Mouse (Mus musculus): Measurements from ENCODE around the gene Chst5. TPM values are rescaled to one million over a fixed set of nuclear protein-coding genes. Genes with fewer than 3 reads are reported as not detected.
A peak's percentile ranks its signal among the peaks of the same experiment; 100 is the strongest.

Gene Chst5
- total RNA-seq, 1 experiment = 4.0 TPM

DNA sequence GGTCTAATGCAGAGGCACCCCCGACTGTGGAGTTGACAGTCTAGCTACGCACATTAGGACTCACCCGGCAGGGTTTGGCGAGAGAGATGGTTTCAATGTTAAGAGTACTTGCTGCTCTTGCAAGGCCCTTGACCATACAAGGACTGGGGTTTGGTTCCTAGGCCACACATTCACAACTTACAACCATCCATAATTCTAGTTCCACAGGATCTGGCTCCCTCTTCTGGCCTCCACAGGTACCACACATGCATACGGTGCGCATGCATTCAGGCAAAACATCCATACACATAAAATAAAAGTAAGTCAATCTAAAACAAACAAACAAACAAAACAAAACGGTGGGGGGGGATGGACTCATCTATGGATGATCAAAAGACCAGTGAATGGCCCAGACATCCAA lies 15.3 kb downstream of the Chst5 start:
- DNase-seq (ENCODE audit: low read depth, low spot score) = no peak
- TF ChIP-seq HCFC1 (IDR thresholded peaks at IDR 0.05; ENCODE audit: borderline replicate concordance, insufficient read depth, low read length) (no peak), MAFK (IDR thresholded peaks at IDR 0.05; ENCODE audit: insufficient read depth, low read depth, low read length) (no peak), CHD2 (IDR thresholded peaks at IDR 0.05; ENCODE audit: low read depth, low read length) (no peak), ZNF384 (IDR thresholded peaks at IDR 0.05; ENCODE audit: low read depth, low read length) (no peak), ZC3H11A (IDR thresholded peaks at IDR 0.05; ENCODE audit: borderline replicate concordance, low read depth, low read length) (no peak)
- H3K4me1 ChIP-seq (ENCODE audit: control insufficient read depth in 2 of 2, insufficient read depth in 2 of 2, low read length in 2 of 2, poor library complexity in 1 of 2) = peaks cover 5 to 7% of the 10 kb centered on the region in 2 experiments; a peak in 2 of 4 replicates
- H3K27ac ChIP-seq (ENCODE audit: insufficient read depth, low read depth, low read length, poor library complexity, severe bottlenecking) = no peak overlapping the region
- H3K9me3 ChIP-seq (ENCODE audit: control insufficient read depth, insufficient read depth, low read depth, low read length) = no peaks in the 10 kb centered on the region; the same call in 1 of the 2 replicates
- H3K9ac ChIP-seq (ENCODE audit: insufficient read depth, low read depth, low read length, poor library complexity, severe bottlenecking) = no peak overlapping the region
- no peaks in the 10 kb centered on the region for H3K36me3 ChIP-seq (ENCODE audit: control insufficient read depth, insufficient read depth, low read length, poor library complexity, severe bottlenecking)
- in situ Hi-C loops (cut with MboI; ENCODE audit: low sequenced_read_pairs in 2 of 2, unreplicated experiment in 2 of 2) = no loop called here
- H3K4me3 ChIP-seq (ENCODE audit: insufficient read depth in 1 of 2, low read depth in 1 of 2, low read length in 2 of 2, poor library complexity in 1 of 2, severe bottlenecking in 1 of 2) = no peak overlapping the region

DNA sequence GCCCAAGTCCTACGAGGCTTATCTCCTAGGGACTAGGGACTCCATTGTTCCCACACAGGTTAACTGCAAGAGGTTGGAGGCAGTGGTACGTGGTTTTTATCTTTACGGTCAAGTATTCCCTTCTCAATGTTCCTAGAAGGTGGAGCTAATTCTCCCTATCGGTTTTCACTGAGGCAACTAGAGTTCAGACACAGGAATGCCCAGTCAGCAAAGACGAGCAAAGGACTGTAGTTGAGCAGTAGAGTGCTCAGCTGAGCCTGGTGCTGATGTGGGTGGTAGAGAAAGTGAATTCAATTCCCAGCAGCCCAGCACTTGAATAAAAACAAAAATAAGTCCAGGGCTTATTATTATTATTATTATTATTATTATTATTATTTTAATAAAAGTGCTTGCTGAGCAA lies 17.6 kb downstream of the Chst5 start:
- no peak for DNase-seq (ENCODE audit: low read depth, low spot score)
- Histone ChIP-seq H3K9ac (ENCODE audit: insufficient read depth, low read depth, low read length, poor library complexity, severe bottlenecking) (no peak overlapping the region; the same call in 1 of the 2 replicates), H3K4me1 (ENCODE audit: control insufficient read depth in 2 of 2, insufficient read depth in 2 of 2, low read length in 2 of 2, poor library complexity in 1 of 2) (peaks cover 11 to 14% of the 10 kb centered on the region in 2 experiments; a peak in 3 of 4 replicates), H3K4me3 (ENCODE audit: insufficient read depth in 1 of 2, low read depth in 1 of 2, low read length in 2 of 2, poor library complexity in 1 of 2, severe bottlenecking in 1 of 2) (peak overlapping the region in 1 of 2 experiments; percentile 0; a peak in 1 of 4 replicates), H3K9me3 (ENCODE audit: control insufficient read depth, insufficient read depth, low read depth, low read length) (no peaks in the 10 kb centered on the region), H3K36me3 (ENCODE audit: control insufficient read depth, insufficient read depth, low read length, poor library complexity, severe bottlenecking) (no peaks in the 10 kb centered on the region), H3K27ac (ENCODE audit: insufficient read depth, low read depth, low read length, poor library complexity, severe bottlenecking) (peak overlapping the region; percentile 3; the same call in 1 of the 2 replicates)
- TF ChIP-seq MAFK (IDR thresholded peaks at IDR 0.05; ENCODE audit: insufficient read depth, low read depth, low read length) (peak; percentile 95), ZC3H11A (IDR thresholded peaks at IDR 0.05; ENCODE audit: borderline replicate concordance, low read depth, low read length) (no peak)
- in situ Hi-C loops (cut with MboI; ENCODE audit: low sequenced_read_pairs in 2 of 2, unreplicated experiment in 2 of 2) = no loop called here

DNA sequence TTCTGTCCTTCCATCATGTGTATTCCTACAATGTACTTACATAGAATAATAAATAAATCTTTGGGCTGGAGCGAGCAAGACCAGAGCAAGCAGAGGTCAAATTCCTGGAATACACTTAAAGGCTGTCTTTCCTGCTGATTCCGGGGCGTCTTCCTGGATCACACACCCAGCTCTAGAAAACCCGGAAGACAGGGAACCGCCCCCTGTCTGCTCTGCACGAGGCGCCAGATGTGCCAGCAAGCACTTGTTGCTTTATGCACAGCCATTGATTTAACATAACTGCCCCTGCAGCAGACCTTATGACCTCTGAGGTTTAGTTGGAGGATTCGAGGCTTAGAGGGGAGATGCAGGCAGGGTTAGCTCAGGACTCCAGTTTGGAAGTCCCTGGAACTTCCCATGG lies 18.3 kb downstream of the Chst5 start:
- no peak for DNase-seq (ENCODE audit: low read depth, low spot score)

DNA sequence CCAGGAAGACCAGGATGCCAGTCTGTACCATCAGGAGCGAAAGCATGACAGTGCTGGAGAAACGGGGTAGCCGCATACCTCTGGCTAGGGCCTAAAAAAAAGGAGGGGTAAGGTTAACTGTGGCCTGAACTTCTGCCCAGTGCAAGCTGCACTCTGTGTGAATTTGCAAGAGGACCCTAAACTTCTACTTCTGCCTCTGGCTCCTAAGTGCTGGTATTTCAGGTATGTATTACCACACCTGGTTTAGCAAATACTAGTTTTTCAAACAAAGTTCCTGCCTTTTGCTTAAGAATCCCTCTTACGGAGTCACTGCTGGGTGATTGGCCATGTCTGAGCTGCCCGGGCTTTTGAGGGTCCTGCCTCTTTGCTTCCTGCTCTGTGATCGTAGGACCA lies 19.3 kb downstream of the Chst5 start:
- H3K4me3 ChIP-seq (ENCODE audit: insufficient read depth in 1 of 2, low read depth in 1 of 2, low read length in 2 of 2, poor library complexity in 1 of 2, severe bottlenecking in 1 of 2) = peak overlapping the region in 1 of 2 experiments; percentile 61; a peak in 2 of 4 replicates

More for the DNA sequence above, 18.3 kb downstream of the Chst5 start:
- Histone ChIP-seq H3K4me1 (ENCODE audit: control insufficient read depth in 2 of 2, insufficient read depth in 2 of 2, low read length in 2 of 2, poor library complexity in 1 of 2) (peaks cover 10 to 12% of the 10 kb centered on the region in 2 experiments; a peak in 3 of 4 replicates), H3K4me3 (ENCODE audit: insufficient read depth in 1 of 2, low read depth in 1 of 2, low read length in 2 of 2, poor library complexity in 1 of 2, severe bottlenecking in 1 of 2) (peak overlapping the region in 1 of 2 experiments; percentile 0; a peak in 1 of 4 replicates), H3K9me3 (ENCODE audit: control insufficient read depth, insufficient read depth, low read depth, low read length) (no peaks in the 10 kb centered on the region), H3K27ac (ENCODE audit: insufficient read depth, low read depth, low read length, poor library complexity, severe bottlenecking) (peak overlapping the region; percentile 3; the same call in 1 of the 2 replicates), H3K36me3 (ENCODE audit: control insufficient read depth, insufficient read depth, low read length, poor library complexity, severe bottlenecking) (no peaks in the 10 kb centered on the region), H3K9ac (ENCODE audit: insufficient read depth, low read depth, low read length, poor library complexity, severe bottlenecking) (no peak overlapping the region; the same call in 1 of the 2 replicates)
- in situ Hi-C loops (cut with MboI; ENCODE audit: low sequenced_read_pairs in 2 of 2, unreplicated experiment in 2 of 2) = no loop called here
- TF ChIP-seq CHD2 (IDR thresholded peaks at IDR 0.05; ENCODE audit: low read depth, low read length) (no peak), ZNF384 (IDR thresholded peaks at IDR 0.05; ENCODE audit: low read depth, low read length) (no peak), HCFC1 (IDR thresholded peaks at IDR 0.05; ENCODE audit: borderline replicate concordance, insufficient read depth, low read length) (no peak), ZC3H11A (IDR thresholded peaks at IDR 0.05; ENCODE audit: borderline replicate concordance, low read depth, low read length) (no peak), MAFK (IDR thresholded peaks at IDR 0.05; ENCODE audit: insufficient read depth, low read depth, low read length) (no peak)

More for the DNA sequence above, 19.3 kb downstream of the Chst5 start:
- Histone ChIP-seq H3K36me3 (ENCODE audit: control insufficient read depth, insufficient read depth, low read length, poor library complexity, severe bottlenecking) (no peaks in the 10 kb centered on the region), H3K4me1 (ENCODE audit: control insufficient read depth in 2 of 2, insufficient read depth in 2 of 2, low read length in 2 of 2, poor library complexity in 1 of 2) (peaks cover 9 to 11% of the 10 kb centered on the region in 2 experiments; a peak in 3 of 4 replicates), H3K9me3 (ENCODE audit: control insufficient read depth, insufficient read depth, low read depth, low read length) (no peaks in the 10 kb centered on the region), H3K27ac (ENCODE audit: insufficient read depth, low read depth, low read length, poor library complexity, severe bottlenecking) (peak overlapping the region; percentile 35; the same call in 1 of the 2 replicates), H3K9ac (ENCODE audit: insufficient read depth, low read depth, low read length, poor library complexity, severe bottlenecking) (peak overlapping the region; percentile 34)
- TF ChIP-seq MAFK (IDR thresholded peaks at IDR 0.05; ENCODE audit: insufficient read depth, low read depth, low read length) = no peak
- no peak for TF ChIP-seq HCFC1 (IDR thresholded peaks at IDR 0.05; ENCODE audit: borderline replicate concordance, insufficient read depth, low read length)
- TF ChIP-seq CHD2 (IDR thresholded peaks at IDR 0.05; ENCODE audit: low read depth, low read length) = no peak
- TF ChIP-seq ZC3H11A (IDR thresholded peaks at IDR 0.05; ENCODE audit: borderline replicate concordance, low read depth, low read length) = no peak
- TF ChIP-seq ZNF384 (IDR thresholded peaks at IDR 0.05; ENCODE audit: low read depth, low read length) = no peak
- DNase-seq (ENCODE audit: low read depth, low spot score) = no peak
- in situ Hi-C loops (cut with MboI; ENCODE audit: low sequenced_read_pairs in 2 of 2, unreplicated experiment in 2 of 2) = no loop called here

Measured in ES-E14 (cell line).